Mouse (Mus musculus) liver, embryonic 14.5 days (tissue): ENCODE data around the gene H2afx. TPM values are rescaled to one million over a fixed set of nuclear protein-coding genes. Genes with fewer than 3 reads are reported as not detected.

Source experiments
- ATAC-seq: fragments of 200-750 bp; cut with Nextera tagmentation; 2 replicates; pipeline ENCODE4 v1.8.0; 2017; ENCODE audit warnings: moderate number of reproducible peaks, mild to moderate bottlenecking, moderate library complexity; ENCODE audit not compliant: insufficient read depth
- DNase-seq, 3 experiments: peaks; one replicate each; pipeline ENCODE4 v3.0.0-alpha.2; 2012 to 2013; ENCODE audit warnings: low read depth in 3 of 3, low spot score in 3 of 3
- H3K27ac ChIP-seq: fragments of 300-500 bp; sonication (generic); 2 replicates; pipeline ENCODE4 v1.5.1; 2014; ENCODE audit warnings: moderate library complexity, mild to moderate bottlenecking, control low read depth, inconsistent platforms
- H3K27me3 ChIP-seq: fragments of 300-500 bp; sonication (generic); 2 replicates; pipeline ENCODE4 v1.6.1; 2014; ENCODE audit warnings: mild to moderate bottlenecking, low read length, moderate library complexity; ENCODE audit not compliant: control insufficient read depth, insufficient read depth
- H3K36me3 ChIP-seq: fragments of 300-500 bp; sonication (generic); replicated peaks from 2 replicates; pipeline ENCODE4 v1.6.1; 2014; ENCODE audit warnings: low read depth; ENCODE audit not compliant: control insufficient read depth, insufficient read depth
- H3K4me1 ChIP-seq, 2 experiments: fragments of 200-500 bp in 1 of 2; fragments of 300-500 bp in 1 of 2; sonication (generic) in 1 of 2; replicated peaks; 2 replicates each; pipeline ENCODE4 v1.6.1; 2012 to 2014; ENCODE audit warnings: antibody characterized with exemption in 1 of 2, inconsistent platforms in 1 of 2, low read length in 1 of 2; ENCODE audit not compliant: control insufficient read depth in 2 of 2, insufficient read depth in 2 of 2
- H3K4me2 ChIP-seq: fragments of 300-500 bp; sonication (generic); 2 replicates; pipeline ENCODE4 v1.6.1; 2014; ENCODE audit warnings: low read depth, mild to moderate bottlenecking, control low read depth, moderate library complexity
- H3K4me3 ChIP-seq, 2 experiments: fragments of 200-500 bp in 1 of 2; fragments of 300-500 bp in 1 of 2; sonication (generic) in 1 of 2; 2 replicates each; pipeline ENCODE4 v1.5.1; 2012 to 2014; ENCODE audit warnings: low read depth in 2 of 2, low read length in 2 of 2, mild to moderate bottlenecking in 2 of 2, control low read depth in 1 of 2, inconsistent platforms in 1 of 2, moderate library complexity in 1 of 2; ENCODE audit not compliant: insufficient read depth in 1 of 2
- H3K9ac ChIP-seq: fragments of 300-500 bp; sonication (generic); replicated peaks from 2 replicates; pipeline ENCODE4 v1.6.1; 2014; ENCODE audit warnings: mild to moderate bottlenecking, control low read depth, moderate library complexity
- H3K9me3 ChIP-seq: fragments of 300-500 bp; sonication (generic); 2 replicates; pipeline ENCODE4 v1.6.1; 2016; ENCODE audit warnings: low read length, mixed read lengths; ENCODE audit not compliant: control insufficient read depth
- CTCF ChIP-seq: IDR thresholded peaks from 2 replicates; pipeline ENCODE4 v1.5.1; 2016; ENCODE audit warnings: antibody characterized with exemption, low read depth, control low read depth
- EP300 ChIP-seq: IDR thresholded peaks from 2 replicates; pipeline ENCODE4 v1.6.1; 2016; ENCODE audit warnings: antibody characterized with exemption, low read depth
- WGBS: fragments of 180-500 bp; shearing (Covaris S2); extraction: QIAGEN DNeasy Blood & Tissue Kit; methylation state at CpG from one replicate; pipeline ENCODE4 v1.1.7; 2014; ENCODE audit not compliant: insufficient replicate concordance; 5-methylcytosine and 5-hydroxymethylcytosine counted together
- polyA plus RNA-seq, 2 experiments: library from polyadenylated mRNA; depleted of rRNA in 1 of 2; stranded (reverse) in 1 of 2; unstranded in 1 of 2; fragments of >200 nt; fragmentation: Nextera tagmentation in 1 of 2; extraction: Ambion mirVana in 1 of 2; gene quantifications; 2 replicates each; pipeline versions ENCODE4 v1.2.1 to v1.2.3; 2012 to 2014

H2afx gene
- polyA plus RNA-seq, 2 experiments: 168 to 177 TPM

DNA sequence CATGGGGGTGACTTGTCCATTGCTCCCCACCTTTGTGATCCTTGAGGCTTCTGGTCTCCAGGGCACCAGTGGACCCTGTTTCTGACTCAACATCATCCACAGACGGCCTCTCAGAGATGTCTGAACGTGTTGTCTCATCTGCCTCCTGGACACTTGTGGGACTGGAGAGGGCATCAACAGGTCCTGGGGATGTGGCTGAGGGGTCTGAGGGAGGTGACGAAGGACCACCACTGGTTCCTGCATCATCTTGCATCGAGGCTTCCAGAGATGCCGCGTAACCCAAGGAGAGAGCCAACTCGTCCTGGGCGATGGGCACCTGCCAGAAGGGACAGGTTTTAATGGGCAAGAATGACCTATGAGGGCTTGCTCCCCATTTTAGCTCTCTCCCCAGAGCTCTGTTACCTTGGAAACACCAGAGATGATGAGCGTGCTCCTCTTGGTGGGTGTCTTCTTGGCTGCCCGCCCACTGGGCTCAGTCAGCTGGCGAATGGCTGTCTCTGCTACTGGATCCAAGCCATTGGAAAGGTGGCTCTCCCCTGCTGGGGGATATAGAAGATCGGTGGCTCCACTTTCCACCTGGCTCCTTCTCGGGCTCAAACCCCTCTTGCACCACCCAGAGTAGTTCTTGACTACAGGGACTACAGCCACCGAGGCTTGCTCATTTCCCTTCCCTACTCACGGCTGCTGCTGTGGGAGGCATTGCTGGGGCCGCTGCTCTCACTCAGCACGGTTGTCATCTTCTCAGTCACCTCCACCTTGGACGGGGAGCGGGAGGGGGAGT is 20.8 kb upstream of the H2afx start:
- ATAC-seq (no peak), DNase-seq (no peak)
- H3K9me3 ChIP-seq: no peaks in the 10 kb centered on the region
- H3K36me3 ChIP-seq: peaks cover 43% of the 10 kb centered on the region
- H3K4me1 ChIP-seq: peaks cover 8 to 10% of the 10 kb centered on the region in 2 experiments
- no peak overlapping the region for H3K27ac ChIP-seq
- H3K4me2 ChIP-seq: no peak overlapping the region
- no peaks in the 10 kb centered on the region for H3K27me3 ChIP-seq
- TF ChIP-seq CTCF (no peak), EP300 (no peak)
- 83% methylated on average over 19 of the region's 19 CpGs for WGBS
- no peak overlapping the region for H3K4me3 ChIP-seq
- no peak overlapping the region for H3K9ac ChIP-seq

DNA sequence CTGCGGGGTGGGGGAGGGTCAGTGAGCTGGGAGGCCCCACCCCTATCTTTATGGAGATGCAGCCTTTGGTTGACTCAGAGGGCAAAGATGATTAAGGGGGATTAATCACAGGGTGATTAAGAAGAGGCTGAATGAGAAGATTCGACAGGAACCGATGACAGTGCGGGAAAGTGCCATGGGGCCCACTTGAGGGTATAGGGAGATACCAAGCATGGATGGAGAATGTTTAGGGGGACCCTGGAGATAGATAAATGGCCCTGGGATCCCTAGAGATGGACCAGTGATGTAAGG is 20.3 kb upstream of the H2afx start:
- Histone ChIP-seq H3K9ac (no peak overlapping the region), H3K4me2 (no peak overlapping the region), H3K4me1 (peaks cover 12 to 15% of the 10 kb centered on the region in 2 experiments), H3K27ac (no peak overlapping the region), H3K4me3 (no peak overlapping the region), H3K9me3 (no peaks in the 10 kb centered on the region), H3K36me3 (peaks cover 43% of the 10 kb centered on the region), H3K27me3 (no peaks in the 10 kb centered on the region)
- ATAC-seq (no peak), DNase-seq (no peak)
- no peak for TF ChIP-seq CTCF
- TF ChIP-seq EP300: no peak
- WGBS: 82% methylated on average over 4 of the region's 4 CpGs

DNA sequence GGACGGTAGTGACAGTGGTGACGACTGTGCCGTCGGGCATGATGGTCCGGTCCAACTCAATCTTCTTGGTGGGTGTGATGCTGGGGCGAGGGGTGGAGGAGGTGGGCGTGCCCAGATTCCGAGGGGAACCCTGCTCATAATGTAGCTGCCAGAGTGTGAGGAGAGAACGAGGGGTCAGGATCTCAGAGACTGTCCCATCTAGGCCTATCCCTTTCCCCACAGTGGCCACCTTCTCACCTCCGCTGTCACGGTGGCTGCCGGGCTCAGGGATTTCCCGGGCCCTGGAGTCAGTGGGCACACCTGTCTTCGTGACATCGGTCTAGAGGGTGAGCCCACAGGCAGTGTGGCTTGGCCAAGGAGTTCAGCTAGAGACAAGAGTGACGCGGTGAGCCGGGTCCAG is 19.6 kb upstream of the H2afx start:
- peaks cover 43% of the 10 kb centered on the region for H3K36me3 ChIP-seq
- WGBS: 94% methylated on average over 18 of the region's 18 CpGs

DNA sequence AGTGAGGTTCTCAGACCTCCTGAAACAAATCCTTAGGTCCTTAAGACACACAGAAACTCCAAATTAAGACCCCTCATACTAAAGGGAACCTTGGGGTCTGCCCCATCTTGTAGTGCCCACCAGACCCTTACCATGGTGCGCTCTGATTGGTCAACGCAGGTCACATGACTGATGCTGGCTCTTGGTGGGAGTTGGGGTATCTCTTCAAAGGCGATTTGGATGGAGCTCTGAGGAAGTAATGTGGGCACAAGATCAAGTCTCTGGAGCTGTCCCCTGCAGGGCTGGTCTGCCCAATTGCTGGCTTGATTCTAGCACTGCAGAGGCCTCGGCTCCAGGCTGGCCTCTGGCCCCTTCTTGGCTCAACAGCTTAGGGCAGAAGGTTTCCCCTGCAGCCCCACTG is 17.0 kb upstream of the H2afx start:
- H3K4me1 ChIP-seq: peaks cover 19 to 20% of the 10 kb centered on the region in 2 experiments
- no peak overlapping the region for H3K9ac ChIP-seq
- H3K27ac ChIP-seq: no peak overlapping the region
- WGBS: 81% methylated on average over 4 of the region's 4 CpGs
- no peaks in the 10 kb centered on the region for H3K27me3 ChIP-seq
- H3K4me2 ChIP-seq: peak overlapping the region; percentile 64
- no peak for DNase-seq
- TF ChIP-seq EP300 (no peak), CTCF (no peak)
- H3K4me3 ChIP-seq: no peak overlapping the region
- no peak for ATAC-seq
- H3K36me3 ChIP-seq: peaks cover 41% of the 10 kb centered on the region
- no peaks in the 10 kb centered on the region for H3K9me3 ChIP-seq

More for the DNA sequence above, 19.6 kb upstream of the H2afx start:
- DNase-seq: no peak
- no peak overlapping the region for H3K4me3 ChIP-seq
- peaks cover 12 to 15% of the 10 kb centered on the region in 2 experiments for H3K4me1 ChIP-seq
- no peak for ATAC-seq
- TF ChIP-seq CTCF (no peak), EP300 (no peak)
- no peaks in the 10 kb centered on the region for H3K27me3 ChIP-seq
- H3K27ac ChIP-seq: no peak overlapping the region
- no peaks in the 10 kb centered on the region for H3K9me3 ChIP-seq
- H3K4me2 ChIP-seq: no peak overlapping the region
- no peak overlapping the region for H3K9ac ChIP-seq

DNA sequence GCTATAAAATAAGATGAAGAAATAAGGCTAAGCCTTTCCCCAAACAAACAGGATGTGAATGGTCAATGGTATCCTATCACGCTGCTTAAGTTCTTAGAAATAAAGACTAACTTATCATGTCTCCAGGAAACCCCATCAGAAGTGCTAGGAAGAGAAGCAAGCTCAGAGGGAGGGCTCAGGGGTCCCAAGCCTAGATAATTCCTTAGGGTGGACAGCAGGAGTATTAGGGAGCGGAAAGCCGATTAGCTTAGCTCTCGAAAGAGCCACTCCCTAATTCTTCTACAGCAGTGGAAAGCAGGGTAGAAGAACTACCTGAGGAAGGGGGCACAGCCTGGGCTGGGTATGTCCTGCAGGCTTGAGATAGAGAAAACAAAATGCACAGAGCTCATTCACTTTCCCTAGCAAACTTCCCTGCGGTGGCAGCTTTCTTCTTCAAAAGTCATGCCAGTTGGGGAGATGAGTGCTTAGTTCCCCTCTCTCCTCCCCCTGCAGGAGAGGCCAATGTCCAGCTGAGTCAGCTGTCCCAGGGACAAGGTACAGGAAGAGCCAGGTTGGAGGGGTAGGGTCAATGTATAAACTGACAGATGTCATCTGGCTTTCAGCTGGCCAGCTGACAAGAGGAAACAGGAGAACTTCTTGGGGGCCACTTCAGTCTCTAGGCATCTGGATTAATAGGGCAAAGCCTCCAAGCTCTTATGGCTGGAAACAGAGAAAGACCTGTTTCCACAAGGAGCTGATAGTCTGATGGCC is 16.2 kb upstream of the H2afx start:
- H3K36me3 ChIP-seq: peaks cover 36% of the 10 kb centered on the region
- H3K4me3 ChIP-seq: peak overlapping the region; percentile 88 to 90
- H3K27me3 ChIP-seq: no peaks in the 10 kb centered on the region
- peak overlapping the region; percentile 93 for H3K9ac ChIP-seq
- DNase-seq (no peak), ATAC-seq (no peak)
- H3K9me3 ChIP-seq: no peaks in the 10 kb centered on the region
- 60% methylated on average over 5 of the region's 5 CpGs for WGBS
- H3K4me1 ChIP-seq: peaks cover 19 to 20% of the 10 kb centered on the region in 2 experiments
- TF ChIP-seq CTCF: no peak
- no peak for TF ChIP-seq EP300
- peak overlapping the region; percentile 64 for H3K4me2 ChIP-seq
- peak overlapping the region; percentile 27 for H3K27ac ChIP-seq
